Mouse (Mus musculus): ENCODE measurements around the gene Zfp322a.
"Not testable (repeated sequence)": the region's sequence is repeated elsewhere in the genome, so short reads cannot be mapped to it uniquely, and the experiment has no call there.

The Zfp322a gene

DNA sequence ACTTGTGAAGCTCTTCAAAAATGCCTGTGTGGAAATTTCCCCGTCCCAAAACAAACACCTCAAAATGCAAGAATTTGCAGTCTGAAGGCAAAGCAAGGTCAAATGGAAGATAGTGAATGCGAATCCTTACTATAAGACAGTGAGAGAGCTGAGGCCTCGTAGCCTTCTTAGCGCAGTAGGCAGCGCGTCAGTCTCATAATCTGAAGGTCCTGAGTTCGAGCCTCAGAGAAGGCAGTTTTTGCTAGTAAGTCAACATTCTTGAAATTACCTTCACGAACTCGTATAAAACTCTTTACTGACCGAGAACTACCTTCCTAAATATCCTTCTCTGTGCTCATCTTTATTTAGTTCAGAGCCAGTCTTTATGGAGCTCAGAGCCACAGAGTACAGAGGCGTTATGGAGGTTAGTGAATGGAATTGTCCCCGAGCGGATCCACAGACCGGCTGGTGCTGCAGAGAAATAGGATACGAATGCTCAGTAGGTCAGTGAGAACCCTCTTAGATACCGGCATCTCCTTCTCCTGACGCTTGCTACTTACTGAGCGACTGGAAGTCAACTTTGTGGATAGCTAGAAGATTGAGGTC is 51.6 kb downstream of the Zfp322a start:
- no peak for DNase-seq (ENCODE audit: low read depth)

- DNase-seq (ENCODE audit: low read depth) = no peak
Measured at GRCm38 (mm10) chr13:23312909-23313669, 55.9 kb downstream of the Zfp322a start.

DNA sequence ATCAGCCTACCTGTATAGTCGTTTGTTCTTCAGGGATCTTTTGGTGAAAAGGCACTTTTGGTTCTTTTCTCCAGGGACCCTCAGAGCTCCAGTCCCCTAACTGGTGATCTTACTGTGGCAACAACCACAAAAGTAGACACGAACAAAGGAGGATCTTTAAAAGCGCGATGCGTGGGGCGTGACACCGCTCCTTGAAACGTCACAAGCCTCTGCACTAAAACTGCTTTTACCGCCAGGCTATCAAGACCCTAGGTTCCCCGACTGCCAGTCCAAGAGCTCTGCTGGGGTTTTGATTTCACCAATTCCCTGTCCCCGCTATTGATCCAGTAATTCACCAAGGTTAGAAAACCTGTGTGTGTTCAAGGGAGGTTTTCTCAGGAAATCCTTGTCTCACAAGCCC is 59.0 kb downstream of the Zfp322a start:
- no peak for DNase-seq (ENCODE audit: low read depth)

- DNase-seq (ENCODE audit: low read depth) = no peak
Measured at GRCm38 (mm10) chr13:23309495-23310011, 59.5 kb downstream of the Zfp322a start.

DNA sequence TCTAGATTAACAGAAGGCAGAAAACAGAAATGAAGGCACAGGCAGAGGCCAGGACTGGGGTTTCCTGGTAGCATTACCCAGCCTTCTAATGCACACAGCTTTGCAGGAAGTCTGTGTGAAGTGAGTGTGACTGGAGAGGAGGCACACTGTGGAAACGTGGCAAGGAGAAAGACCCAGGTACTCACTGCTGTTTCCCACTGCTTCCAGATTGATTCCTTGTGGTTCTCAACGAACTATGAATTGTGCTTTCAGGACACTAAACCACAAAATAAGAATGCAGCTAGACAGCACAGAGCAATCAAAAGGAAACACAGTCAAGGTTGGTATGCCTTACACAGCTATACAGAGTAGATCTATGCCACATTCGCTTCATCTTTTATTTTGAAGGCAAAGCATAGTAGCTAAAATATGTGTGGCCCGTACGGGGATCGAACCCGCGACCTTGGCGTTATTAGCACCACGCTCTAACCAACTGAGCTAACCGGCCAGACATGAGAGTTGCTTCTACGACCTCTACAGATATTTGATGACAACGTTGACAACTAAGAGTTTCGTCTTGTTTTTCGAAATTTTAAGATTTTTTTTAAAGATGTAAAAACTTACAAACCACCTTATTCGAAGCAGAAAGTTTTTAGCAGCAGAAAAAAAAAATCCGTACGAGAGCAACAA is 60.2 kb downstream of the Zfp322a start:
- not testable (repeated sequence) for DNase-seq (ENCODE audit: low read depth)

DNA sequence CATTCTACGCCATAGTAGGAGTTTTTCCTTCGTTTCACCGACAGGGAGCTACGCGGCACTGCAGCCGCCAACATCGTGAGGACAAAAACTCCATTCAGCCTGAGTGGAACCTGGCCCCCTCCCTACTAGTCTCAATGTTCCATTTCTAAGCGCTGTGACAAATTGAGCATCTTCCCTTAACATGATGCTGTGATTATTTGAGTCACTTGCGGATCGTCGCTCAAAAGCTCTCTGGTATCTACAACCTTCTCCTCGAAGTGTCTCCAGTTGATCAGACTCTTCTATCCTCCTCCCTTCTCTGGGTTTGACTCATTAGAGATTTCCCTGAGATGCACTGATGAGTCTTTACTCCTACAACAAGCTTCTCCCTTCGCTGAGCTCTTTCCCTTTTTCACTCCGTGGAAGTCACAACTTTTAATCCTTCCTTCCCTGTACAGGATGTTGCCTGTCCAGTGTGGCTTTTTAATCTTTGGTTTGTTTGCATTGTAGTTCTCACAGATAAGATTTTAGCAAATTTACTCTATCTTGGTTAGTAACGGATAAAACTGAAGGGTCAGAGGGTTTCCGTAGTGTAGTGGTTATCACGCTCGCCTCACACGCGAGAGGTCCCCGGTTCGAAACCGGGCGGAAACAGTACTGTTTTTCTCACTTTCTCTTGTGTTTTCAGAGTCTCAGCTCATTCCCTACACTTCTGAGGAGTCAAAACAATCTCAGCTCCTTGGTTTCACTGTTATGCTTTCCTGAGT is 61.8 kb downstream of the Zfp322a start:
- DNase-seq (ENCODE audit: low read depth) = no peak

GRCm38 (mm10) chr13:23306707-23307068 is 62.3 kb downstream of the Zfp322a start:
- DNase-seq (ENCODE audit: low read depth) = no peak

Data from naive thymus-derived CD4-positive, alpha-beta T cell, adult 2 months (primary cell).